Mouse (Mus musculus): ENCODE measurements at regions not wholly inside any gene's neighbourhood (a gene's known extent, or its start where the extent isn't known, plus 50 kb on each side); places are given as distances from the start of the nearest gene placed in this dataset.

DNA sequence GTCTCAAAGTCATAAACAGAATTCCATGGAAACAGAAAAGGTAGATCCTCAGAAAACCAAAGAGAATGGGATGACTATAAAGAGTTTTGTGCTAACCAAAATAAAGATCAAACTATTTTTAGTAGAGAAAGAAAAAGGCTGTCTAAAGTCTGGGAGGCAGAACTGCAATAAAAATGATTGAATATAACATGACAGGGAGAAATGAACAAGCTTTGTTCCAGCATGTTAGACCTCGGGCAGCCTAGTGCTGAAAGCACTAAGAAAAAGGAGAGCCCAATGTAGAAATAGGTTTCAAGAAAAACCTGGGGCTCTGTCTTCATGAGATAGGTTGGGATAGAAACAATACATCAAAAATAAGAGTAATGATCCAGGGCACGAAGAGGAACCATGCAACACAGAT lies 135.4 kb upstream of the Pcdh7 start:
- no peak for DNase-seq

DNA sequence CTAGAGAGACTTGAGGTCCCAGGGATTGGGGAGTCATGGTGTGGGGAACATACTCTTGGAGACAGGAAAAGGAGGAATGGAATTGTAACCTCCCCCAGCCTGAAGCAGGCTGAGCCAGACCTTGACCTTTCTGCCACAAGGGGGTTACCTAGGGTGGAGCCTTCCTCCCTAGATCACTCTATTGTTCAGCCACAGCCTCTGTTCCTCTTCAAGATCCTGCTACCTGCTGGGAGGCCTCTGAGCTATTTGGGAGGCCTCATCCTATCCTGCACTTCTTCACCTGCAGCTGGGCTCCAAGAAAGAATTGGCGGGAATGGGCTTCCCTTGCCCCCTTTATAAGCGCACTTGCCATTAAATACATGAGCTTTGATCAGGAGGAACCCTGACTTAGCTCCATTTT lies 130.8 kb upstream of the Pcdh7 start:
- DNase-seq: no peak

DNA sequence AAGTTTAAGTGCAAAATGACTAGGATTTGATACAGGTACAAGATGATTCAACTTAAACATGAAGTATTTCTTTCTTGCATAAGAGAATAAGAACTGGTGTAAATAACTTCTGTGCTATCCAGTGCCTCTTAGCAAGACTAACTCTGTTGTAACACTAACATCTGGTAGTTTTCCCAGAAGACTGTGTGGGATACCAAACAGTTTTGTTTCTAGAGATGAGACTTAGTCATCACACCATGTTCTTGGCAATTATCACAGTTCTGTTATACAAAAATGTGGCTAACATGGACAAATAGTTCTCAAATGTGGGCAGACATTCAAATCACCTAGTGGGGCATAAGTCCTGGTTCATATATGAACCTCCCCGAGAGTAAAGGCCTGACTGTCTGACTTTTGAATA lies 121.8 kb upstream of the Pcdh7 start:
- peak; percentile 20 for DNase-seq

DNA sequence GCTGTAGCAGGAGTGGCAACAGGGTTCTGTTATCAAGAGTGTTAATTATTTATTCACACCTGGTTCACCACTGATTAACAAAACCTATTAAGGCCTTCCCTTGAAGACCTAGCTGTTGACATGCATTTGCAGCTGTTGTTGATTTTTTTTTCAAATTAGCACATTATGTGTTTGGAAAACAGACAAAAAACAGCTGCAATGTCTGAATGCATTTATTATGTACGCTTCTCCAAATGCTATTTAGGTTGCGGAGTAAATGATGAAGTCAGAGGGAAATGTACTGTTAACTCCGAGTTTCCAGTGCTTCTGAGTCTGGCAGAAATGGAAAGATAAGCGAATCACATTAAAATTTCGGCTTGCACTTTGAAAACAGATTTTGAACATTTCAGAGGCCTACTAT lies 120.7 kb upstream of the Pcdh7 start:
- DNase-seq: no peak

DNA sequence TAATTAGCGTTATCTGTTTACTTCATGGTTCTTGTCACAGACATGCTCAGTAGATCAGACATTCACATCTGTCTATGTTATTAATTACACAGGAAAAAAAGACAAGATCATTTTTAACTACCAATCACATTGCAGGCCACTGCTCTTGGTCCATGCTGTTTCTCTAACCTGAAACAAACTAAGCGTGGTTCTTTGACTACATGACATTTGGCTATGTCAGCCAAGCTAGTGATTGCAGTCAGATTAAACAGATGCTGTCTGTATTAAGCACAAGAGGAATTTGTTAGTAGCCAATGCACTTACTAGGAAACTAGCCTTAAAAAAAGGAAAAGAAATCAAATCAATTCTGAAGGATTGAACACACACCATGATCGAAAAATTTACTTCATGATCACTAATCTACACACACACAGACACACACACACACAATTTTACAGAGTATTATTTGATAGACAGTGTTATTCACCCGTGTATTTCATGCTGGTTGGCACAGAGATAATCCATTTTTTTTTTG lies 119.5 kb upstream of the Pcdh7 start:
- DNase-seq: no peak
